Mouse (Mus musculus): ENCODE data around the gene Pml. TPM values are rescaled to one million over a fixed set of nuclear protein-coding genes. Genes with fewer than 3 reads are reported as not detected.
"Not testable (repeated sequence)": the region's sequence is repeated elsewhere in the genome, so short reads cannot be mapped to it uniquely, and the experiment has no call there.

Gene Pml
- polyA plus RNA-seq, 1 experiment from 2014 or later = 8.5 TPM

GRCm38 (mm10) chr9:58274101-58274604 is 24.6 kb upstream of the Pml start:
- Histone ChIP-seq H3K4me1 (ENCODE audit: insufficient read depth) (peaks cover 22% of the 10 kb centered on the region), H3K9ac (replicated peaks) (no peak overlapping the region), H3K4me3 (ENCODE audit: low read depth, low read length) (no peak overlapping the region), H3K4me2 (ENCODE audit: low read depth, low read length) (no peak overlapping the region), H3K9me3 (ENCODE audit: low read length) (no peaks in the 10 kb centered on the region), H3K36me3 (replicated peaks; ENCODE audit: insufficient read depth, low read length) (no peaks in the 10 kb centered on the region), H3K27ac (ENCODE audit: low read depth) (peak overlapping the region; percentile 94), H3K27me3 (ENCODE audit: insufficient read depth, low read length) (no peaks in the 10 kb centered on the region)
- TF ChIP-seq EP300 (IDR thresholded peaks at IDR 0.05; ENCODE audit: low read depth) (no peak), CTCF (IDR thresholded peaks at IDR 0.05; ENCODE audit: low read depth) (no peak)
- WGBS (ENCODE audit: insufficient replicate concordance) = 84% methylated on average over 7 of the region's 7 CpGs
- ATAC-seq (no peak), DNase-seq (no peak)

DNA sequence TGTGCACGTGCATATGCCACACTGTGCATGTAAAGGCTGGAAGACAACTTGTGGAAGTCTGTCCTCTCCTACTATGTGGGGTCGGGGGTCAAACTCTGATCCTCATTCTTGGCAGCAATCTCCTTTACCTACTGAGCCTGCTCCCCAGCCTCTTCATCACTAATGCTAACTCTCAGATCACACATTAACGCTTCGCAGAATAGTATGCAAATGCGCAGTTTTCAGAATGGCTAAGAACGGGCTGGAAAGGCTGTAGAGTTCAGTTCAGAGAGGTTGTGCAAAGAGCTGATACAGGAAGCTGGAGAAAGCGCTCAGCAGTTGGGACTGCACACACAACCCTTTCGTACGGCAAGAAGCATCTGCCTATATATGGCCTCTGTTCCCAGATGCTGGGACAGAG is 23.3 kb upstream of the Pml start:
- Histone ChIP-seq H3K4me3 (ENCODE audit: low read depth, low read length) (no peak overlapping the region), H3K27ac (ENCODE audit: low read depth) (peak overlapping the region; percentile 71), H3K36me3 (replicated peaks; ENCODE audit: insufficient read depth, low read length) (no peaks in the 10 kb centered on the region), H3K9me3 (ENCODE audit: low read length) (no peaks in the 10 kb centered on the region), H3K27me3 (ENCODE audit: insufficient read depth, low read length) (no peaks in the 10 kb centered on the region), H3K4me1 (ENCODE audit: insufficient read depth) (peaks cover 22% of the 10 kb centered on the region), H3K4me2 (ENCODE audit: low read depth, low read length) (no peak overlapping the region), H3K9ac (replicated peaks) (no peak overlapping the region)
- ATAC-seq = no peak
- DNase-seq = no peak
- no peak for TF ChIP-seq EP300 (IDR thresholded peaks at IDR 0.05; ENCODE audit: low read depth)
- no peak for TF ChIP-seq CTCF (IDR thresholded peaks at IDR 0.05; ENCODE audit: low read depth)
- whole genome bisulfite sequencing (ENCODE audit: insufficient replicate concordance) = 61% methylated on average over 9 of the region's 9 CpGs

DNA sequence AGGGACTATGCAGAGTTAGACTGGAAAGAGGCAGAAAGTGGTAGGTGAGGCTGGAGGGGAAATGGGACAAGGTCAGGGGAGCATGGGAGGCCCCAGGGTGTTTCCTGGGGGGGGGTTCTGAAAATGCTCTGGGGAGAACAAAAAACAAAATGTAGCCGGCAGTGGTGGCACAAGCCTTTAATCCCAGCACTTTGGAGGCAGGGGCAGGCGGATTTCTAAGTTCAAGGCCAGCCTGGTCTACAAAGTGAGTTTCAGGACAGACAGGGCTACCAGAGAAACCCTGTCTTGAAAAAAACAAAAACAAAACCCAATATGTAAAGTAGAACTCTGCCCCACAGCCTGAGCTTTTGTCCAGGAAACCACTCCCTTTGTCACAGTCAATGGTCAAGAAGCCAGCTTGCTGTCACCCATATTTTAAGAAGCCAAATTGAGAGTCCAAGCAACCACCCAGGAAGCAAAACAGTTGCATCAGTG is 22.5 kb upstream of the Pml start:
- DNase-seq = no peak
- no peak for ATAC-seq
- no peaks in the 10 kb centered on the region for H3K36me3 ChIP-seq (replicated peaks; ENCODE audit: insufficient read depth, low read length)
- no peaks in the 10 kb centered on the region for H3K9me3 ChIP-seq (ENCODE audit: low read length)
- H3K27ac ChIP-seq (ENCODE audit: low read depth) = peak overlapping the region; percentile 71
- H3K27me3 ChIP-seq (ENCODE audit: insufficient read depth, low read length) = no peaks in the 10 kb centered on the region
- TF ChIP-seq EP300 (IDR thresholded peaks at IDR 0.05; ENCODE audit: low read depth) (no peak), CTCF (IDR thresholded peaks at IDR 0.05; ENCODE audit: low read depth) (no peak)
- 0 out of 2 replicates have a peak overlapping the region, but pooled peaks have one; percentile 3 for H3K4me2 ChIP-seq (ENCODE audit: low read depth, low read length)
- no peak overlapping the region for H3K4me3 ChIP-seq (ENCODE audit: low read depth, low read length)
- peaks cover 22% of the 10 kb centered on the region for H3K4me1 ChIP-seq (ENCODE audit: insufficient read depth)
- no peak overlapping the region for H3K9ac ChIP-seq (replicated peaks)
- WGBS (ENCODE audit: insufficient replicate concordance) = 48% methylated on average over 2 of the region's 2 CpGs

GRCm38 (mm10) chr9:58271551-58271950 is 22.0 kb upstream of the Pml start:
- H3K27me3 ChIP-seq (ENCODE audit: insufficient read depth, low read length); H3K9ac ChIP-seq (replicated peaks); ATAC-seq; H3K36me3 ChIP-seq (replicated peaks; ENCODE audit: insufficient read depth, low read length); H3K9me3 ChIP-seq (ENCODE audit: low read length); H3K4me2 ChIP-seq (ENCODE audit: low read depth, low read length); H3K4me3 ChIP-seq (ENCODE audit: low read depth, low read length); DNase-seq: not testable (repeated sequence)
- WGBS (ENCODE audit: insufficient replicate concordance) = 79% methylated on average over 9 of the region's 9 CpGs
- H3K4me1 ChIP-seq (ENCODE audit: insufficient read depth) = peaks cover 27% of the 10 kb centered on the region
- peak overlapping the region; percentile 71 for H3K27ac ChIP-seq (ENCODE audit: low read depth)

GRCm38 (mm10) chr9:58271109-58271508 is 21.5 kb upstream of the Pml start:
- Histone ChIP-seq H3K4me2 (ENCODE audit: low read depth, low read length) (no peak overlapping the region), H3K9me3 (ENCODE audit: low read length) (no peaks in the 10 kb centered on the region), H3K9ac (replicated peaks) (no peak overlapping the region), H3K4me1 (ENCODE audit: insufficient read depth) (peaks cover 24% of the 10 kb centered on the region), H3K27me3 (ENCODE audit: insufficient read depth, low read length) (no peaks in the 10 kb centered on the region), H3K36me3 (replicated peaks; ENCODE audit: insufficient read depth, low read length) (no peaks in the 10 kb centered on the region), H3K27ac (ENCODE audit: low read depth) (no peak overlapping the region), H3K4me3 (ENCODE audit: low read depth, low read length) (no peak overlapping the region)
- WGBS (ENCODE audit: insufficient replicate concordance) = 49% methylated on average over 3 of the region's 3 CpGs
- no peak for DNase-seq
- no peak for TF ChIP-seq EP300 (IDR thresholded peaks at IDR 0.05; ENCODE audit: low read depth)
- TF ChIP-seq CTCF (IDR thresholded peaks at IDR 0.05; ENCODE audit: low read depth) = no peak
- ATAC-seq = peak; percentile 19; the same call in 1 of the 2 replicates

GRCm38 (mm10) chr9:58270081-58270480 is 20.5 kb upstream of the Pml start:
- Histone ChIP-seq H3K27ac (ENCODE audit: low read depth) (no peak overlapping the region), H3K4me3 (ENCODE audit: low read depth, low read length) (no peak overlapping the region), H3K9me3 (ENCODE audit: low read length) (no peaks in the 10 kb centered on the region), H3K9ac (replicated peaks) (no peak overlapping the region), H3K27me3 (ENCODE audit: insufficient read depth, low read length) (no peaks in the 10 kb centered on the region), H3K4me2 (ENCODE audit: low read depth, low read length) (no peak overlapping the region), H3K4me1 (ENCODE audit: insufficient read depth) (peaks cover 16% of the 10 kb centered on the region), H3K36me3 (replicated peaks; ENCODE audit: insufficient read depth, low read length) (no peaks in the 10 kb centered on the region)
- TF ChIP-seq EP300 (IDR thresholded peaks at IDR 0.05; ENCODE audit: low read depth) (no peak), CTCF (IDR thresholded peaks at IDR 0.05; ENCODE audit: low read depth) (no peak)
- WGBS (ENCODE audit: insufficient replicate concordance) = 65% methylated on average over 3 of the region's 3 CpGs
- no peak for DNase-seq
- ATAC-seq = no peak
